In genomic region chr8:49395029-49395428, GRCm38 (mm10) we compare ENCODE assay signal across 22 mouse cellular contexts.
DNase-seq lines count a peak whose midpoint lies in the region; TF ChIP-seq lines count a peak whose summit lies in the region.
"Had no signal": no experiment of that assay in that cellular context is flagged by ENCODE, and none has a peak within 500 bp of the region (broad histone marks: within the 10 kb centered on the region; RNA-seq: fewer than 3 reads in every experiment).

No protein-coding gene starts in this region.

- H3K36me3 ChIP-seq in heart, adult 2 months (ENCODE audit: control insufficient read depth, insufficient read depth, low read length): no peaks in the 10 kb centered on the region
- no peaks in the 10 kb centered on the region for H3K36me3 ChIP-seq in limb, embryonic 10.5 days
- H3K36me3 ChIP-seq: forebrain, embryonic 10.5 days; heart, embryonic 13.5 days; neural tube, embryonic 15.5 days had no signal

- no peak for DNase-seq in heart, adult 2 months
- DNase-seq in heart, postnatal 25 days (ENCODE audit: low spot score): no peak
- DNase-seq in layer of hippocampus, adult 2 months (ENCODE audit: low spot score in 2 of 2): no peak
- no peak for DNase-seq in layer of hippocampus, postnatal 14 days (ENCODE audit: low spot score in 2 of 2)
- DNase-seq in 3T3-L1 (ENCODE audit: low read depth, low spot score): peak; percentile 62
- peak; percentile 50 for DNase-seq in Muller cell, postnatal 12 days (ENCODE audit: inconsistent ontology term)
- no peak for DNase-seq in frontal cortex, postnatal 36 days (ENCODE audit: low spot score in 2 of 2)
- DNase-seq in limb, embryonic 10.5 days (ENCODE audit: low spot score): no peak
- DNase-seq: adrenal gland, postnatal 14 days; cerebellum, adult 8-10 months; cerebellum, postnatal 36 days; gastrocnemius, postnatal 10 days; heart, adult 18-20 months; heart, postnatal 36 days; kidney, adult 11 months; lung, adult 18-20 months; lung, postnatal 4 days; right cerebral cortex, postnatal 14 days; spleen, adult 18-20 months had no signal

- H3K4me3 ChIP-seq in heart, adult 2 months: no peak overlapping the region
- H3K4me3 ChIP-seq in layer of hippocampus, adult 2 months: no peak overlapping the region
- no peak overlapping the region for H3K4me3 ChIP-seq in limb, embryonic 10.5 days
- H3K4me3 ChIP-seq: forebrain, embryonic 10.5 days; heart, embryonic 13.5 days; neural tube, embryonic 15.5 days had no signal

- H3K27ac ChIP-seq in heart, adult 2 months: no peak overlapping the region
- H3K27ac ChIP-seq in layer of hippocampus, adult 2 months: no peak overlapping the region
- H3K27ac ChIP-seq in limb, embryonic 10.5 days: no peak overlapping the region
- H3K27ac ChIP-seq: forebrain, embryonic 10.5 days; heart, embryonic 13.5 days; neural tube, embryonic 15.5 days had no signal

- H3K9ac ChIP-seq in heart, adult 2 months (ENCODE audit: low read depth, low read length): no peak overlapping the region
- H3K9ac ChIP-seq: heart, embryonic 13.5 days; neural tube, embryonic 15.5 days had no signal

- TF ChIP-seq CTCF in heart, adult 2 months (IDR thresholded peaks at IDR 0.05): peak; percentile 15; the same call in 1 of the 2 replicates
- TF ChIP-seq CTCF in layer of hippocampus, adult 2 months (conservative IDR thresholded peaks at IDR 0.05): peak; percentile 65

- WGBS in heart, adult 2 months: 10% methylated on average over 1 of the region's 1 CpGs
- WGBS in limb, embryonic 10.5 days: 50% methylated on average over 1 of the region's 1 CpGs

- no peaks in the 10 kb centered on the region for H3K79me2 ChIP-seq in heart, adult 2 months (replicated peaks; ENCODE audit: control insufficient read depth, insufficient read depth, low read length)

- no peaks in the 10 kb centered on the region for H3K27me3 ChIP-seq in heart, adult 2 months (ENCODE audit: control insufficient read depth, insufficient read depth, low read length)
- no peaks in the 10 kb centered on the region for H3K27me3 ChIP-seq in limb, embryonic 10.5 days (ENCODE audit: low read depth, poor library complexity, severe bottlenecking)
- H3K27me3 ChIP-seq: heart, embryonic 13.5 days; neural tube, embryonic 15.5 days had no signal

- no peaks in the 10 kb centered on the region for H3K4me1 ChIP-seq in heart, adult 2 months (ENCODE audit: control insufficient read depth, insufficient read depth, low read length)
- peaks cover 3% of the 10 kb centered on the region for H3K4me1 ChIP-seq in limb, embryonic 10.5 days
- H3K4me1 ChIP-seq: forebrain, embryonic 10.5 days; heart, embryonic 13.5 days; neural tube, embryonic 15.5 days had no signal

- no peak for TF ChIP-seq EP300 in heart, adult 2 months (IDR thresholded peaks at IDR 0.05; ENCODE audit: insufficient read depth, low read depth, low read length)

- TF ChIP-seq POLR2A in heart, adult 2 months (IDR thresholded peaks at IDR 0.05; ENCODE audit: insufficient read depth, low read depth, low read length): no peak

- intact Hi-C loops in heart, adult 2 months (cut with DNase I): no loop called here
- intact Hi-C loops in heart, postnatal 25 days (cut with DNase I): no loop called here

- no peaks in the 10 kb centered on the region for H3K9me3 ChIP-seq in limb, embryonic 10.5 days (replicated peaks)
- H3K9me3 ChIP-seq: forebrain, embryonic 10.5 days; heart, embryonic 13.5 days; neural tube, embryonic 15.5 days had no signal

Comparison
In these comparisons a context has a peak if more than half of its experiments do, and no peak if none do; other contexts are left out.
1. DNase-seq: peak in 3T3-L1 (single experiment) and Muller cell, postnatal 12 days (single experiment); none in heart, adult 2 months (0 of 2), heart, postnatal 25 days (single experiment), layer of hippocampus, adult 2 months (0 of 2), layer of hippocampus, postnatal 14 days (0 of 2), frontal cortex, postnatal 36 days (0 of 2) and limb, embryonic 10.5 days (single experiment).